Mouse (Mus musculus): ENCODE data around the gene Vtn. TPM values are rescaled to one million over a fixed set of nuclear protein-coding genes. Genes with fewer than 3 reads are reported as not detected.

The Vtn gene
- polyA plus RNA-seq, 1 experiment: not detected

- peaks cover 10% of the 10 kb centered on the region for H3K4me1 ChIP-seq (ENCODE audit: control insufficient read depth, insufficient read depth, low read length)
- H3K4me3 ChIP-seq (ENCODE audit: insufficient read depth, low read depth, low read length): peak within 1 kb of the TSS; percentile 96
- peak within 1 kb of the TSS; percentile 63 for H3K27ac ChIP-seq (ENCODE audit: insufficient read depth, low read depth, low read length)
- no peak for TF ChIP-seq CTCF (IDR thresholded peaks at IDR 0.05; ENCODE audit: insufficient read depth, low read depth, low read length)
- peak; percentile 72 for TF ChIP-seq POLR2A (IDR thresholded peaks at IDR 0.05; ENCODE audit: insufficient read depth, low read depth, low read length)
- under 1% methylated on average over 52 of the region's 52 CpGs for WGBS
Measured at GRCm38 (mm10) chr11:78536080-78536689, 37.3 kb downstream of the Vtn start, which contains the start of the genes Tnfaip1 and Ift20. Gene Tnfaip1 (minus strand): TSS chr11:78536332. Gene Ift20 (plus strand): TSS chr11:78536361.

GRCm38 (mm10) chr11:78536690-78537084 lies 37.8 kb downstream of the Vtn start:
- 1% methylated on average over 14 of the region's 14 CpGs for WGBS
- H3K27ac ChIP-seq (ENCODE audit: insufficient read depth, low read depth, low read length): 0 out of 2 replicates have a peak overlapping the region, but pooled peaks have one; percentile 34
- H3K4me1 ChIP-seq (ENCODE audit: control insufficient read depth, insufficient read depth, low read length): peaks cover 10% of the 10 kb centered on the region
- H3K4me3 ChIP-seq (ENCODE audit: insufficient read depth, low read depth, low read length): peak overlapping the region; percentile 96
- TF ChIP-seq CTCF (IDR thresholded peaks at IDR 0.05; ENCODE audit: insufficient read depth, low read depth, low read length) (no peak), POLR2A (IDR thresholded peaks at IDR 0.05; ENCODE audit: insufficient read depth, low read depth, low read length) (no peak)

GRCm38 (mm10) chr11:78540358-78540757 lies 41.5 kb downstream of the Vtn start:
- TF ChIP-seq CTCF (IDR thresholded peaks at IDR 0.05; ENCODE audit: insufficient read depth, low read depth, low read length): no peak
- TF ChIP-seq POLR2A (IDR thresholded peaks at IDR 0.05; ENCODE audit: insufficient read depth, low read depth, low read length): no peak
- Histone ChIP-seq H3K4me3 (ENCODE audit: insufficient read depth, low read depth, low read length) (no peak overlapping the region), H3K27ac (ENCODE audit: insufficient read depth, low read depth, low read length) (no peak overlapping the region), H3K4me1 (ENCODE audit: control insufficient read depth, insufficient read depth, low read length) (peaks cover 10% of the 10 kb centered on the region)
- 85% methylated on average over 3 of the region's 3 CpGs for WGBS

- no peak overlapping the region for H3K27ac ChIP-seq (ENCODE audit: insufficient read depth, low read depth, low read length)
- TF ChIP-seq CTCF (IDR thresholded peaks at IDR 0.05; ENCODE audit: insufficient read depth, low read depth, low read length): no peak
- TF ChIP-seq POLR2A (IDR thresholded peaks at IDR 0.05; ENCODE audit: insufficient read depth, low read depth, low read length): no peak
- no peaks in the 10 kb centered on the region for H3K4me1 ChIP-seq (ENCODE audit: control insufficient read depth, insufficient read depth, low read length)
- 87% methylated on average over 7 of the region's 7 CpGs for WGBS
- no peak overlapping the region for H3K4me3 ChIP-seq (ENCODE audit: insufficient read depth, low read depth, low read length)
Measured at GRCm38 (mm10) chr11:78544449-78545111, 45.7 kb downstream of the Vtn start.

- 71% methylated on average over 8 of the region's 8 CpGs for WGBS
- no peak for TF ChIP-seq POLR2A (IDR thresholded peaks at IDR 0.05; ENCODE audit: insufficient read depth, low read depth, low read length)
- TF ChIP-seq CTCF (IDR thresholded peaks at IDR 0.05; ENCODE audit: insufficient read depth, low read depth, low read length): no peak
- Histone ChIP-seq H3K4me1 (ENCODE audit: control insufficient read depth, insufficient read depth, low read length) (no peaks in the 10 kb centered on the region), H3K4me3 (ENCODE audit: insufficient read depth, low read depth, low read length) (no peak overlapping the region), H3K27ac (ENCODE audit: insufficient read depth, low read depth, low read length) (no peak overlapping the region)
Measured at GRCm38 (mm10) chr11:78545181-78545580, 46.3 kb downstream of the Vtn start.

- Histone ChIP-seq H3K4me1 (ENCODE audit: control insufficient read depth, insufficient read depth, low read length) (no peaks in the 10 kb centered on the region), H3K4me3 (ENCODE audit: insufficient read depth, low read depth, low read length) (no peak overlapping the region), H3K27ac (ENCODE audit: insufficient read depth, low read depth, low read length) (no peak overlapping the region)
- WGBS: 99% methylated on average over 2 of the region's 2 CpGs
- no peak for TF ChIP-seq CTCF (IDR thresholded peaks at IDR 0.05; ENCODE audit: insufficient read depth, low read depth, low read length)
- no peak for TF ChIP-seq POLR2A (IDR thresholded peaks at IDR 0.05; ENCODE audit: insufficient read depth, low read depth, low read length)
Measured at GRCm38 (mm10) chr11:78547718-78548460, 49.0 kb downstream of the Vtn start.

- WGBS: 30% methylated on average over 5 of the region's 5 CpGs
- no peak for TF ChIP-seq CTCF (IDR thresholded peaks at IDR 0.05; ENCODE audit: insufficient read depth, low read depth, low read length)
- TF ChIP-seq POLR2A (IDR thresholded peaks at IDR 0.05; ENCODE audit: insufficient read depth, low read depth, low read length): no peak
- no peak overlapping the region for H3K4me3 ChIP-seq (ENCODE audit: insufficient read depth, low read depth, low read length)
- H3K27ac ChIP-seq (ENCODE audit: insufficient read depth, low read depth, low read length): no peak overlapping the region
- H3K4me1 ChIP-seq (ENCODE audit: control insufficient read depth, insufficient read depth, low read length): no peaks in the 10 kb centered on the region
Measured at GRCm38 (mm10) chr11:78549491-78549987, 50.6 kb downstream of the Vtn start.

- no peak for TF ChIP-seq CTCF (IDR thresholded peaks at IDR 0.05; ENCODE audit: insufficient read depth, low read depth, low read length)
- peak; percentile 93 for TF ChIP-seq POLR2A (IDR thresholded peaks at IDR 0.05; ENCODE audit: insufficient read depth, low read depth, low read length)
- peak within 1 kb of the TSS; percentile 78 for H3K4me3 ChIP-seq (ENCODE audit: insufficient read depth, low read depth, low read length)
- no peaks in the 10 kb centered on the region for H3K4me1 ChIP-seq (ENCODE audit: control insufficient read depth, insufficient read depth, low read length)
- under 1% methylated on average over 60 of the region's 60 CpGs for WGBS
- H3K27ac ChIP-seq (ENCODE audit: insufficient read depth, low read depth, low read length): peak within 1 kb of the TSS; percentile 8; the same call in 1 of the 2 replicates
Measured at GRCm38 (mm10) chr11:78550168-78551058, 51.5 kb downstream of the Vtn start, which contains the start of gene Tmem97. Gene Tmem97 (minus strand): TSS chr11:78550777.
